Mouse (Mus musculus): ENCODE results near the gene Birc2. TPM values are rescaled to one million over a fixed set of nuclear protein-coding genes. Genes with fewer than 3 reads are reported as not detected.
"Not testable (repeated sequence)": the region's sequence is repeated elsewhere in the genome, so short reads cannot be mapped to it uniquely, and the experiment has no call there.

The Birc2 gene
- polyA plus RNA-seq, 1 experiment from 2014 or later, result 29.7 TPM

DNA sequence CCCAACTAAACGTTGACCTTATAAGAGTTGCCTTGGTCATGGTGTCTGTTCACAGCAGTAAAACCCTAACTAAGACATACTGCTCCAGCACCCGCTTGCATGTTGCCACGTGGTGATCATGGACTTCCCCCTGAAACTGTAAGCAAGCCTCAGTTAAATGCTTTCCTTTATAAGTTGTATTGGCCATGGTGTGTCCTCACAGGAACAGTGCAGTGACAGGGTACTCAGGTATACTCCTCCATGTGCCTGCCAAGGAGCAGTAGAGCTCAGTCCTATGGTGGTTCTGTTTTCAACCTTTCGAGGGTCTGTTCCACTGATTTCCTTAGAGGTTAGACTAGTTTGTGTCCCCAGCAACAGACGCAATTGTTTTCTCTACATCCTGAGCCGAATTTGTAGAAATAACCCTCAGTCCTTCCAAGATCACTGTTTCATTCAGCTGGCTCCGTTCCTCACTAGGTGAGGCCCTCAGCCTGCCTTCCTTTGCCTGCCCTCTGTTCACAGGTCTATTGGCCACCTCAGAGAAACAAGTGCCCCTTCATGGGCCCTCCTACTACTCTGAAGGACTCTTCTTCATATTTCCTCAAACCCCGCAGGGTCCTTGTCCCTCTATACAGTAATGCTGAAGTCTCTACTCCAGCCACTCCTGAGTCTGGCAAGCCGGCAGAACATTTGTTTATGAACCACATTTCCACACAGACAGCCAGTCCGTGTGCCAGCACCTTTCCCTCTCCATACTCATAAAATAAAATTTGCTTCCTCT is 33.9 kb upstream of the Birc2 start:
- Histone ChIP-seq H3K4me3 (ENCODE audit: low read length) (no peak overlapping the region), H3K4me1 (ENCODE audit: control insufficient read depth, insufficient read depth, low read length) (peaks cover 4% of the 10 kb centered on the region; the same call in 1 of the 2 replicates), H3K9me3 (replicated peaks; ENCODE audit: control insufficient read depth, low read length) (no peaks in the 10 kb centered on the region), H3K4me2 (ENCODE audit: low read depth, low read length) (no peak overlapping the region), H3K36me3 (ENCODE audit: control insufficient read depth, insufficient read depth) (peaks cover 9% of the 10 kb centered on the region), H3K27me3 (ENCODE audit: control insufficient read depth, insufficient read depth, low read length) (no peaks in the 10 kb centered on the region), H3K27ac (ENCODE audit: low read length) (no peak overlapping the region; the same call in 1 of the 2 replicates), H3K9ac (ENCODE audit: low read length) (no peak overlapping the region)
- ATAC-seq (replicated peaks; ENCODE audit: extremely low read depth, insufficient read depth, low FRiP score), result no peak
- WGBS, result 87% methylated on average over 10 of the region's 10 CpGs

DNA sequence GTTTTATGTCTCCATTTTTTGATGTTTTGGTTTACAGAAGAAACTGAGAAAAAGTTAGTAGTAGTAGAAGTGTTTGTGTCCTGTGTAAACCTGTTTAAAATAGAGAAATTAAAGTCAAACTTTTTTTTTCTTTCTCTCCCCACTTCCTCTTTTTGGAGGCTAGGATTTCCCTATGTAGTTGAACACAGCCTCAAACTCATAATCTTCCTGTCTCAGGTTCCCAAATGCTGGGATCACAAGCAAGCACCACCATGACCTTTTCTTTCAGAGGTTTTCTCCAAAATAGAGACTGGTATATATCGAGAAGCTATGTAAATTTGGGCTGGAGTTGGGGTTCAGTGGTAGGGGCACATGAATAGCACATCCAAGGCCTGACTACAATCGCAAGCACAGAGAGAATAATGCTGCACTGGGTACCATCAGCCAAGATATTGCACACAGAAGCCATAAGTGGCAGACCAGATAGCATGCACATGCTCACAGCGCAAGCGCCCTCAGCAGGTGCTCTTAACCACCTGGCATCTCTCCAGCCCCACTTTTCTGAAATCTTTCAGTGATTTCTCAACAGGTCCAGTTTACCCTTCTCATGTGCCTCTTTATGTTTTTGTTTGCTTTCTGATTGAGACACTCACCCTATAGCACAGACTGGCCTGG is 32.1 kb upstream of the Birc2 start:
- ATAC-seq (replicated peaks; ENCODE audit: extremely low read depth, insufficient read depth, low FRiP score), result no peak
- H3K9me3 ChIP-seq (replicated peaks; ENCODE audit: control insufficient read depth, low read length), result no peaks in the 10 kb centered on the region
- no peaks in the 10 kb centered on the region for H3K27me3 ChIP-seq (ENCODE audit: control insufficient read depth, insufficient read depth, low read length)
- H3K4me3 ChIP-seq (ENCODE audit: low read length), result no peak overlapping the region
- WGBS, result 77% methylated on average over 4 of the region's 4 CpGs
- H3K9ac ChIP-seq (ENCODE audit: low read length), result no peak overlapping the region
- no peak overlapping the region for H3K27ac ChIP-seq (ENCODE audit: low read length)
- H3K4me1 ChIP-seq (ENCODE audit: control insufficient read depth, insufficient read depth, low read length), result peaks cover 4% of the 10 kb centered on the region; the same call in 1 of the 2 replicates
- peaks cover 9% of the 10 kb centered on the region for H3K36me3 ChIP-seq (ENCODE audit: control insufficient read depth, insufficient read depth)
- no peak overlapping the region for H3K4me2 ChIP-seq (ENCODE audit: low read depth, low read length)

DNA sequence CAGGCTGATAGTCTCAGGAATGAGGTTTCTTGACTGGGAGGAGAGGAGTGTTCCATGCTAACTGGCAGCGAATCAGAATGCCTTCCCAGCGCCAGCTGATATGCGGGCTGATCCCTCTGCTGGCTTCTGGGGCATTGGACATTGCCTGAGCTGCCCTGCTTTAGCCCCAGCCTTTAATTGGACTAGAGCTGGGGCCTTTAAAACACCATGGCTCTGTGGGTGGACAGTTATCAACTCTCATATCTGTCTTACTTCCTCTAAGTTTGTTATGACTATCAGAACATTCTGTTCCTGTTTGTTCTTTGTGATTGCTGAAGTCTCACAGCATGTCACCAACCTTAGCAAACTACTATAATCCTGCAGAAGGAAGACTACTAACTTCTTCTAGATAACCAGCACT is 31.1 kb upstream of the Birc2 start:
- Histone ChIP-seq H3K27me3 (ENCODE audit: control insufficient read depth, insufficient read depth, low read length) (no peaks in the 10 kb centered on the region), H3K4me2 (ENCODE audit: low read depth, low read length) (no peak overlapping the region), H3K27ac (ENCODE audit: low read length) (no peak overlapping the region), H3K4me1 (ENCODE audit: control insufficient read depth, insufficient read depth, low read length) (peaks cover 4% of the 10 kb centered on the region; the same call in 1 of the 2 replicates), H3K36me3 (ENCODE audit: control insufficient read depth, insufficient read depth) (peaks cover 9% of the 10 kb centered on the region), H3K4me3 (ENCODE audit: low read length) (no peak overlapping the region), H3K9ac (ENCODE audit: low read length) (no peak overlapping the region), H3K9me3 (replicated peaks; ENCODE audit: control insufficient read depth, low read length) (no peaks in the 10 kb centered on the region)
- no peak for ATAC-seq (replicated peaks; ENCODE audit: extremely low read depth, insufficient read depth, low FRiP score)
- 88% methylated on average over 3 of the region's 3 CpGs for WGBS

DNA sequence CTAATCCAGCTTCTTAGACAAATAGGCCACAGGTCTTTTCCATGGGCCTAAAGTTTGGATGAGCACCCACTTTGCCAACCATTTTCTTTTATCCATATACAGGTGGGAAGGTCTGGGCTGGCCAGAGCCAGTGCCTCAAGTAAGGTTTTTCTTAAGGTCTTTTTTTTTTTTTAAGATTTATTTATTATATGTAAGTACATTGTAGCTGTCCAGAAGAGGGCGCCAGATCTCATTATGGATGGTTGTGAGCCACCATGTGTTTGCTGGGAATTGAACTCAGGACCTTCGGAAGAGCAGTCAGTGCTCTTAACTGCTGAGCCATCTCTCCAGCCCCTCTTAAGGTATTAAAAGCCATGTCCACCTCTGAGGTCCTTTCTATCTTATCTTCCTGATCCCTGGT is 30.1 kb upstream of the Birc2 start:
- not testable (repeated sequence) for H3K27ac ChIP-seq (ENCODE audit: low read length); H3K9ac ChIP-seq (ENCODE audit: low read length); H3K9me3 ChIP-seq (replicated peaks; ENCODE audit: control insufficient read depth, low read length); ATAC-seq (replicated peaks; ENCODE audit: extremely low read depth, insufficient read depth, low FRiP score); H3K4me3 ChIP-seq (ENCODE audit: low read length); H3K36me3 ChIP-seq (ENCODE audit: control insufficient read depth, insufficient read depth); H3K27me3 ChIP-seq (ENCODE audit: control insufficient read depth, insufficient read depth, low read length); H3K4me2 ChIP-seq (ENCODE audit: low read depth, low read length); H3K4me1 ChIP-seq (ENCODE audit: control insufficient read depth, insufficient read depth, low read length)
- WGBS, result 84% methylated on average over 2 of the region's 2 CpGs

DNA sequence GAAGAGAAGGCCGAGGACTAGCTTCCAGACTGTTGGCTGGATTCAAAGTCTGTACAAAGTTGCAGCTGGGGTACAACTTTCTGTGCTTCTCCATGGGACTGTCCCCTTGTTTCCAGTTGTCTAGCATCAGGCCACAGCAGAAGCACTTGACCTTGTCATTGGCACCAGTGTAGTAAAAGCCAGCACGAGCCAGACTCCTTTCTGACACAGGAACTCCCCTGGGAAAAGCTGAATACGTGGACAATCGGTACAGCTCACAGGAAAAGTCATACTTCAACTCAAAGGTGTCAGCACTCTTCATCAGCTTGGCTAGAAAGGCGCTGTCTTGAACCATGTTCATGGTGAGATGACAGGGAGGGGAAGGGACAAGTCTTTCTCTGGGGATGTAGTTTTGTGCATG is 24.1 kb upstream of the Birc2 start:
- H3K4me2 ChIP-seq (ENCODE audit: low read depth, low read length), result no peak overlapping the region
- no peaks in the 10 kb centered on the region for H3K27me3 ChIP-seq (ENCODE audit: control insufficient read depth, insufficient read depth, low read length)
- H3K4me1 ChIP-seq (ENCODE audit: control insufficient read depth, insufficient read depth, low read length), result no peaks in the 10 kb centered on the region
- H3K36me3 ChIP-seq (ENCODE audit: control insufficient read depth, insufficient read depth), result peaks cover 6% of the 10 kb centered on the region; the same call in 1 of the 2 replicates
- H3K4me3 ChIP-seq (ENCODE audit: low read length), result no peak overlapping the region
- H3K9me3 ChIP-seq (replicated peaks; ENCODE audit: control insufficient read depth, low read length), result no peaks in the 10 kb centered on the region
- H3K27ac ChIP-seq (ENCODE audit: low read length), result no peak overlapping the region
- 71% methylated on average over 5 of the region's 5 CpGs for WGBS
- no peak overlapping the region for H3K9ac ChIP-seq (ENCODE audit: low read length)
- ATAC-seq (replicated peaks; ENCODE audit: extremely low read depth, insufficient read depth, low FRiP score), result no peak

DNA sequence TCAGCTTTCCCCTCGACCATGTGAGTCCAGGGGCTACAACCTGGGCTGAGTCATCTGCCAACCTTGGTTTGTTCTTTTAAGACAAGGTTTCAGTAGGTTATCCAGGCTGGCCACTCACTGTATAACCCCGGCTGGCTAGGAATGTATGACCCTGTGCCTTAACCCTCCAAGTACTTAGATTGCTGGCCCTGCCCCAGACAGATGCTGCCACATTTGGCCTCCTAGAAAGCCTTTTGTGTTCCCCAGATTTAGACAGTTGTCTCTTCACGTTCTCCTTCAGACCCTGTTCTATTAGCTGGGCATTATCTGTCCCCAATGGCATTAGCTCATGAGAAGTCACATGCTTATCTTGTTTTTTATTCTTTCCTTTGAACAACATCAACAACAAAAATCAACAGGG is 19.0 kb upstream of the Birc2 start:
- ATAC-seq (replicated peaks; ENCODE audit: extremely low read depth, insufficient read depth, low FRiP score), result no peak
- 46% methylated on average over 3 of the region's 3 CpGs for WGBS

DNA sequence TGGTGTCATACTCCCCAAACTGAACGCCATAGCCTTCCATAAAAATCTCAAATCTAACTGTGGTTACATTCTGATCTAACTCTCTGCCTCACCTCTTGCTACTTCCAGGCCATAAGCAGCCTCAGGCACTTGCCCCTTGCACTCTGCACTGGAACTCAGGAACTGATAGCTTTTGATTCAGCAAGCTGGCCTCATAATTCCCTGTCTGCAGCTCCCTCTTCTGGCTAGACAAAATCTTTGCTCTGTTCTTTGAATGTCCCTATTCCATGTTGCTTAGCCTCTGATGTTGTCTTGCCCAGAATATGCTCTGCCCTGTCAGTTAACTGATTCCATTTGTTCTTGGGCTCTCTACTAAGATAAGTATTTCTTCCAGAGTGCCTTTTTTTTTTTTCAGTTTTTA is 18.5 kb upstream of the Birc2 start:
- WGBS, result 38% methylated on average over 1 of the region's 1 CpGs
- Histone ChIP-seq H3K4me3 (ENCODE audit: low read length) (no peak overlapping the region), H3K9me3 (replicated peaks; ENCODE audit: control insufficient read depth, low read length) (no peaks in the 10 kb centered on the region), H3K4me2 (ENCODE audit: low read depth, low read length) (no peak overlapping the region), H3K36me3 (ENCODE audit: control insufficient read depth, insufficient read depth) (peaks cover 11% of the 10 kb centered on the region; the same call in 1 of the 2 replicates), H3K9ac (ENCODE audit: low read length) (no peak overlapping the region), H3K4me1 (ENCODE audit: control insufficient read depth, insufficient read depth, low read length) (no peaks in the 10 kb centered on the region), H3K27ac (ENCODE audit: low read length) (no peak overlapping the region), H3K27me3 (ENCODE audit: control insufficient read depth, insufficient read depth, low read length) (no peaks in the 10 kb centered on the region)
- ATAC-seq (replicated peaks; ENCODE audit: extremely low read depth, insufficient read depth, low FRiP score), result no peak

More for the DNA sequence above, 19.0 kb upstream of the Birc2 start:
- Histone ChIP-seq H3K27me3 (ENCODE audit: control insufficient read depth, insufficient read depth, low read length) (no peaks in the 10 kb centered on the region), H3K9me3 (replicated peaks; ENCODE audit: control insufficient read depth, low read length) (no peaks in the 10 kb centered on the region), H3K4me1 (ENCODE audit: control insufficient read depth, insufficient read depth, low read length) (no peaks in the 10 kb centered on the region), H3K9ac (ENCODE audit: low read length) (no peak overlapping the region), H3K27ac (ENCODE audit: low read length) (no peak overlapping the region), H3K4me3 (ENCODE audit: low read length) (no peak overlapping the region), H3K4me2 (ENCODE audit: low read depth, low read length) (no peak overlapping the region), H3K36me3 (ENCODE audit: control insufficient read depth, insufficient read depth) (peaks cover 11% of the 10 kb centered on the region; the same call in 1 of the 2 replicates)

DNA sequence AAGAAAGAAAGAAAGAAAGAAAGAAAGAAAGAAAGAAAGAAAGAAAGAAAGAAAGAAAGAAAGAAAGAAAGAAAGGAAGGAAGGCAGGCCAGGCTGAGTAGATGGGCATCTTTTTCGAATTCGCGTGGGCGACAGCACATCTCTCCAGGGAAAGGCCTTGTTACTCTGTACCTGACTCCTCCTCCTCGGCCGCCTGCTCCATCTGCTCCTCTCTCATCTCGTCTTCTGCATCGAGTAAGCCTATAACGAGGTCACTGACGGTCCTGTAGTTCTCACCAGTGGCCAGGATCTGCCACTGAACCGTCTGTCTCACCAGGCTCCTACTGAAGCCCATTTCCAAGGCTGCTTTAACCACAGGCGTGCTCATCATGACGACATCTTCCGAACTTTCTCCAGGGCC is 17.3 kb upstream of the Birc2 start:
- not testable (repeated sequence) for ATAC-seq (replicated peaks; ENCODE audit: extremely low read depth, insufficient read depth, low FRiP score); H3K9me3 ChIP-seq (replicated peaks; ENCODE audit: control insufficient read depth, low read length); H3K27me3 ChIP-seq (ENCODE audit: control insufficient read depth, insufficient read depth, low read length); H3K4me1 ChIP-seq (ENCODE audit: control insufficient read depth, insufficient read depth, low read length); H3K36me3 ChIP-seq (ENCODE audit: control insufficient read depth, insufficient read depth); H3K4me3 ChIP-seq (ENCODE audit: low read length); H3K9ac ChIP-seq (ENCODE audit: low read length); H3K27ac ChIP-seq (ENCODE audit: low read length); H3K4me2 ChIP-seq (ENCODE audit: low read depth, low read length)
- 79% methylated on average over 14 of the region's 14 CpGs for WGBS
